In genomic region chr2:150999021-150999420, GRCm38 (mm10) we compare ENCODE assay signal across 13 mouse cellular contexts. TPM values are rescaled to one million over a fixed set of nuclear protein-coding genes. Genes with fewer than 3 reads are reported as not detected.
DNase-seq lines count a peak whose midpoint lies in the region; ATAC-seq and TF ChIP-seq lines count a peak whose summit lies in the region.
"Had no signal": no experiment of that assay in that cellular context is flagged by ENCODE, and none has a peak within 500 bp of the region (broad histone marks: within the 10 kb centered on the region; RNA-seq: fewer than 3 reads in every experiment).

No protein-coding gene starts in this region.

- no peaks in the 10 kb centered on the region for H3K27me3 ChIP-seq in intestine, embryonic 15.5 days (replicated peaks)
- no peaks in the 10 kb centered on the region for H3K27me3 ChIP-seq in intestine, postnatal 0 days (replicated peaks; ENCODE audit: control insufficient read depth, insufficient read depth, low read length)
- H3K27me3 ChIP-seq: embryonic facial prominence, embryonic 15.5 days had no signal

- 52% methylated on average over 3 of the region's 3 CpGs for WGBS in intestine, embryonic 15.5 days
- 48% methylated on average over 3 of the region's 3 CpGs for WGBS in intestine, postnatal 0 days

- TF ChIP-seq CTCF in intestine, postnatal 0 days (IDR thresholded peaks at IDR 0.05; ENCODE audit: low read depth): no peak

- H3K36me3 ChIP-seq in intestine, embryonic 15.5 days: no peaks in the 10 kb centered on the region
- no peaks in the 10 kb centered on the region for H3K36me3 ChIP-seq in intestine, postnatal 0 days (ENCODE audit: control insufficient read depth, insufficient read depth)
- H3K36me3 ChIP-seq: embryonic facial prominence, embryonic 15.5 days had no signal

- DNase-seq in ES-CJ7 (ENCODE audit: low read depth, low spot score): peak; percentile 22
- DNase-seq in embryo, embryonic 11.5 days (ENCODE audit: low read depth, low spot score): peak; percentile 27
- peak; percentile 47 for DNase-seq in neural tube, embryonic 10.5 days (ENCODE audit: extremely low spot score, low spot score)
- no peak for DNase-seq in urinary bladder, postnatal 10 days (ENCODE audit: low spot score)
- DNase-seq in layer of hippocampus, adult 9-11 months: no peak
- DNase-seq: cerebellum, adult 2 months; heart, adult 2 months; kidney, postnatal 25 days had no signal

- H3K9me3 ChIP-seq in intestine, embryonic 15.5 days: no peaks in the 10 kb centered on the region
- no peaks in the 10 kb centered on the region for H3K9me3 ChIP-seq in intestine, postnatal 0 days (ENCODE audit: control insufficient read depth)
- H3K9me3 ChIP-seq: embryonic facial prominence, embryonic 15.5 days; hindbrain, embryonic 10.5 days had no signal

- H3K4me2 ChIP-seq in intestine, embryonic 15.5 days (replicated peaks): no peak overlapping the region
- H3K4me2 ChIP-seq in intestine, postnatal 0 days (replicated peaks; ENCODE audit: low read depth): no peak overlapping the region
- H3K4me2 ChIP-seq: embryonic facial prominence, embryonic 15.5 days had no signal

- no peak overlapping the region for H3K27ac ChIP-seq in intestine, embryonic 15.5 days
- H3K27ac ChIP-seq in intestine, postnatal 0 days (ENCODE audit: low read depth, low read length): no peak overlapping the region
- H3K27ac ChIP-seq: embryonic facial prominence, embryonic 15.5 days; heart, adult 2 months; hindbrain, embryonic 10.5 days; liver, embryonic 14.5 days had no signal

- H3K4me3 ChIP-seq in intestine, embryonic 15.5 days (replicated peaks): no peak overlapping the region
- no peak overlapping the region for H3K4me3 ChIP-seq in intestine, postnatal 0 days (ENCODE audit: low read depth, low read length)
- H3K4me3 ChIP-seq: embryonic facial prominence, embryonic 15.5 days; heart, adult 2 months; hindbrain, embryonic 10.5 days had no signal

- ATAC-seq in intestine, embryonic 15.5 days: peak; percentile 60
- no peak for ATAC-seq in intestine, postnatal 0 days

- peaks cover 9% of the 10 kb centered on the region for H3K4me1 ChIP-seq in intestine, embryonic 15.5 days (replicated peaks)
- H3K4me1 ChIP-seq in intestine, postnatal 0 days (replicated peaks; ENCODE audit: control insufficient read depth, insufficient read depth, low read length): no peaks in the 10 kb centered on the region; the same call in 1 of the 2 replicates
- H3K4me1 ChIP-seq: embryonic facial prominence, embryonic 15.5 days had no signal

- H3K9ac ChIP-seq in intestine, embryonic 15.5 days: no peak overlapping the region
- no peak overlapping the region for H3K9ac ChIP-seq in intestine, postnatal 0 days (ENCODE audit: low read depth, low read length)
- H3K9ac ChIP-seq: embryonic facial prominence, embryonic 15.5 days; liver, embryonic 14.5 days had no signal

RNA-seq across cellular contexts. Expression of gene Ninl, which starts 40.2 kb away (rescaled TPM):
- 6.5 and 6.7 TPM in 2 replicates for polyA plus RNA-seq in intestine, embryonic 15.5 days (2015; fragmentation: Nextera tagmentation; extraction: Ambion mirVana)
- 1.3 and 1.5 TPM in 2 replicates for polyA plus RNA-seq in intestine, postnatal 0 days (2015; fragmentation: Nextera tagmentation; extraction: Ambion mirVana)

RNA-seq across cellular contexts. Expression of gene Nanp, which starts 40.2 kb away (rescaled TPM):
- polyA plus RNA-seq in intestine, embryonic 15.5 days (2015; fragmentation: Nextera tagmentation; extraction: Ambion mirVana): 53.8 and 61.2 TPM in 2 replicates
- 59.9 and 64.2 TPM in 2 replicates for polyA plus RNA-seq in intestine, postnatal 0 days (2015; fragmentation: Nextera tagmentation; extraction: Ambion mirVana)

Comparison
In these comparisons a context has a peak if more than half of its experiments do, and no peak if none do; other contexts are left out.
1. DNase-seq: peak in ES-CJ7 (single experiment), embryo, embryonic 11.5 days (single experiment) and neural tube, embryonic 10.5 days (single experiment); none in urinary bladder, postnatal 10 days (single experiment) and layer of hippocampus, adult 9-11 months (single experiment).